Mouse (Mus musculus) neural tube, embryonic 13.5 days (tissue): ENCODE results near the gene AI661453. TPM values are rescaled to one million over a fixed set of nuclear protein-coding genes. Genes with fewer than 3 reads are reported as not detected.

Source experiments
- ATAC-seq: fragments of 200-750 bp; cut with Nextera tagmentation; 2 replicates; pipeline ENCODE4 v1.8.0; 2017; ENCODE audit warnings: low read depth, mild to moderate bottlenecking, moderate TSS enrichment, moderate library complexity
- H3K27ac ChIP-seq: fragments of 300-500 bp; sonication (generic); replicated peaks from 2 replicates; pipeline ENCODE4 v1.5.1; 2015; ENCODE audit warnings: moderate library complexity, mild to moderate bottlenecking, inconsistent platforms
- H3K27me3 ChIP-seq: fragments of 300-500 bp; sonication (generic); 2 replicates; pipeline ENCODE4 v1.6.1; 2015; ENCODE audit warnings: mild to moderate bottlenecking, inconsistent platforms
- H3K36me3 ChIP-seq: fragments of 300-500 bp; sonication (generic); 2 replicates; pipeline ENCODE4 v1.6.1; 2015; ENCODE audit warnings: mild to moderate bottlenecking, inconsistent platforms
- H3K4me1 ChIP-seq: fragments of 300-500 bp; sonication (generic); replicated peaks from 2 replicates; pipeline ENCODE4 v1.6.1; 2015; ENCODE audit warnings: inconsistent platforms
- H3K4me2 ChIP-seq: fragments of 300-500 bp; sonication (generic); 2 replicates; pipeline ENCODE4 v1.6.1; 2015; ENCODE audit warnings: inconsistent platforms, mild to moderate bottlenecking, moderate library complexity
- H3K4me3 ChIP-seq: fragments of 300-500 bp; sonication (generic); 2 replicates; pipeline ENCODE4 v1.5.1; 2015; ENCODE audit warnings: mild to moderate bottlenecking, inconsistent platforms
- H3K9ac ChIP-seq: fragments of 300-500 bp; sonication (generic); 2 replicates; pipeline ENCODE4 v1.6.1; 2015; ENCODE audit warnings: moderate library complexity, mild to moderate bottlenecking, inconsistent platforms
- H3K9me3 ChIP-seq: fragments of 300-500 bp; sonication (generic); 2 replicates; pipeline ENCODE4 v1.6.1; 2016; ENCODE audit warnings: inconsistent platforms
- WGBS: fragments of 180-500 bp; shearing (Covaris S2); methylation state at CpG from one replicate; pipeline ENCODE4 v1.1.7; 2015; 5-methylcytosine and 5-hydroxymethylcytosine counted together
- polyA plus RNA-seq: library from polyadenylated mRNA; unstranded; fragments of >200 nt; fragmentation: Nextera tagmentation; extraction: Ambion mirVana; gene quantifications from 2 replicates; pipeline ENCODE4 v1.2.1, GENCODE M21; 2015

The AI661453 gene
- polyA plus RNA-seq, 1 experiment from 2014 or later: 0.20 TPM

- Histone ChIP-seq H3K9me3 (no peaks in the 10 kb centered on the region), H3K9ac (no peak overlapping the region), H3K27me3 (0 out of 2 replicates have a peak, but pooled peaks cover 9% of the 10 kb centered on the region), H3K4me1 (no peaks in the 10 kb centered on the region), H3K27ac (no peak overlapping the region), H3K36me3 (no peaks in the 10 kb centered on the region), H3K4me3 (no peak overlapping the region), H3K4me2 (no peak overlapping the region)
- no peak for ATAC-seq
- 86% methylated on average over 3 of the region's 3 CpGs for WGBS
These were observed 23.0 kb downstream of the AI661453 start for GRCm38 (mm10) chr17:47459341-47459919.

- Histone ChIP-seq H3K27me3 (peaks cover 26% of the 10 kb centered on the region), H3K36me3 (no peaks in the 10 kb centered on the region), H3K27ac (no peak overlapping the region), H3K4me2 (no peak overlapping the region), H3K4me1 (no peaks in the 10 kb centered on the region), H3K4me3 (no peak overlapping the region), H3K9ac (no peak overlapping the region), H3K9me3 (no peaks in the 10 kb centered on the region)
- no peak for ATAC-seq
- 86% methylated on average over 3 of the region's 3 CpGs for WGBS
These were observed 25.3 kb downstream of the AI661453 start for GRCm38 (mm10) chr17:47461688-47462087.

- no peaks in the 10 kb centered on the region for H3K9me3 ChIP-seq
- 82% methylated on average over 7 of the region's 7 CpGs for WGBS
These were observed 25.8 kb downstream of the AI661453 start for GRCm38 (mm10) chr17:47462209-47462608.

GRCm38 (mm10) chr17:47462728-47463388 is 26.4 kb downstream of the AI661453 start:
- Histone ChIP-seq H3K36me3 (no peaks in the 10 kb centered on the region), H3K9ac (no peak overlapping the region), H3K4me2 (no peak overlapping the region), H3K4me3 (no peak overlapping the region), H3K27me3 (peaks cover 37% of the 10 kb centered on the region), H3K27ac (no peak overlapping the region), H3K9me3 (no peaks in the 10 kb centered on the region), H3K4me1 (0 out of 2 replicates have a peak, but pooled peaks cover 2% of the 10 kb centered on the region)
- ATAC-seq: no peak
- 48% methylated on average over 9 of the region's 9 CpGs for WGBS

More at GRCm38 (mm10) chr17:47462209-47462608, 25.8 kb downstream of the AI661453 start:
- Histone ChIP-seq H3K9ac (no peak overlapping the region), H3K27ac (no peak overlapping the region), H3K4me1 (no peaks in the 10 kb centered on the region), H3K36me3 (no peaks in the 10 kb centered on the region), H3K4me2 (no peak overlapping the region), H3K4me3 (no peak overlapping the region), H3K27me3 (peaks cover 31% of the 10 kb centered on the region)
- no peak for ATAC-seq

- Histone ChIP-seq H3K4me2 (no peak overlapping the region), H3K27me3 (peaks cover 52% of the 10 kb centered on the region)
- no peak for ATAC-seq
These were observed 28.0 kb downstream of the AI661453 start for GRCm38 (mm10) chr17:47464248-47464965.

GRCm38 (mm10) chr17:47465016-47465415 is 28.6 kb downstream of the AI661453 start:
- Histone ChIP-seq H3K36me3 (no peaks in the 10 kb centered on the region), H3K9ac (no peak overlapping the region), H3K27me3 (peaks cover 58% of the 10 kb centered on the region), H3K9me3 (no peaks in the 10 kb centered on the region), H3K27ac (no peak overlapping the region), H3K4me1 (0 out of 2 replicates have a peak, but pooled peaks cover 9% of the 10 kb centered on the region), H3K4me3 (no peak overlapping the region), H3K4me2 (no peak overlapping the region)
- 85% methylated on average over 11 of the region's 11 CpGs for WGBS
- ATAC-seq: no peak

More at GRCm38 (mm10) chr17:47464248-47464965, 28.0 kb downstream of the AI661453 start:
- WGBS: 49% methylated on average over 12 of the region's 12 CpGs
- Histone ChIP-seq H3K27ac (no peak overlapping the region), H3K36me3 (no peaks in the 10 kb centered on the region), H3K9me3 (no peaks in the 10 kb centered on the region), H3K4me3 (no peak overlapping the region), H3K4me1 (0 out of 2 replicates have a peak, but pooled peaks cover 9% of the 10 kb centered on the region), H3K9ac (no peak overlapping the region)

- peaks cover 19% of the 10 kb centered on the region for H3K4me1 ChIP-seq
- no peak overlapping the region for H3K4me2 ChIP-seq
- no peak overlapping the region for H3K27ac ChIP-seq
- WGBS: 31% methylated on average over 9 of the region's 9 CpGs
- no peaks in the 10 kb centered on the region for H3K36me3 ChIP-seq
- ATAC-seq: no peak
- no peak overlapping the region for H3K9ac ChIP-seq
- H3K4me3 ChIP-seq: no peak overlapping the region
- peaks cover 57% of the 10 kb centered on the region for H3K27me3 ChIP-seq
- H3K9me3 ChIP-seq: no peaks in the 10 kb centered on the region
These were observed 29.9 kb downstream of the AI661453 start for GRCm38 (mm10) chr17:47466284-47466683.

GRCm38 (mm10) chr17:47467659-47468058 is 31.2 kb downstream of the AI661453 start:
- no peak overlapping the region for H3K27ac ChIP-seq
- no peak overlapping the region for H3K9ac ChIP-seq
- no peak for ATAC-seq
- 62% methylated on average over 11 of the region's 11 CpGs for WGBS
- H3K4me2 ChIP-seq: no peak overlapping the region
- H3K27me3 ChIP-seq: peaks cover 57% of the 10 kb centered on the region
- H3K4me1 ChIP-seq: peaks cover 19% of the 10 kb centered on the region
- H3K4me3 ChIP-seq: no peak overlapping the region
- no peaks in the 10 kb centered on the region for H3K36me3 ChIP-seq
- no peaks in the 10 kb centered on the region for H3K9me3 ChIP-seq

- Histone ChIP-seq H3K27me3 (peaks cover 57% of the 10 kb centered on the region), H3K27ac (no peak overlapping the region), H3K9me3 (no peaks in the 10 kb centered on the region), H3K9ac (no peak overlapping the region), H3K4me3 (peak overlapping the region; percentile 14), H3K4me1 (peaks cover 19% of the 10 kb centered on the region), H3K36me3 (no peaks in the 10 kb centered on the region), H3K4me2 (peak overlapping the region; percentile 35)
- WGBS: 16% methylated on average over 14 of the region's 14 CpGs
- ATAC-seq: no peak
These were observed 31.6 kb downstream of the AI661453 start for GRCm38 (mm10) chr17:47468063-47468462.

GRCm38 (mm10) chr17:47468466-47468865 is 32.1 kb downstream of the AI661453 start:
- 4% methylated on average over 34 of the region's 34 CpGs for WGBS

GRCm38 (mm10) chr17:47469642-47470041 is 33.2 kb downstream of the AI661453 start:
- Histone ChIP-seq H3K4me2 (no peak overlapping the region), H3K4me1 (peaks cover 19% of the 10 kb centered on the region), H3K9me3 (no peaks in the 10 kb centered on the region), H3K27ac (no peak overlapping the region), H3K27me3 (peaks cover 51% of the 10 kb centered on the region), H3K36me3 (no peaks in the 10 kb centered on the region), H3K4me3 (no peak overlapping the region), H3K9ac (no peak overlapping the region)
- no peak for ATAC-seq
- 83% methylated on average over 4 of the region's 4 CpGs for WGBS

More at GRCm38 (mm10) chr17:47468466-47468865, 32.1 kb downstream of the AI661453 start:
- Histone ChIP-seq H3K4me2 (peak overlapping the region; percentile 35), H3K9me3 (no peaks in the 10 kb centered on the region), H3K9ac (0 out of 2 replicates have a peak overlapping the region, but pooled peaks have one; percentile 31), H3K4me3 (peak overlapping the region; percentile 14), H3K36me3 (no peaks in the 10 kb centered on the region), H3K27ac (no peak overlapping the region), H3K4me1 (peaks cover 19% of the 10 kb centered on the region), H3K27me3 (peaks cover 57% of the 10 kb centered on the region)
- no peak for ATAC-seq

- no peak overlapping the region for H3K27ac ChIP-seq
- H3K36me3 ChIP-seq: no peaks in the 10 kb centered on the region
- no peak for ATAC-seq
- H3K4me1 ChIP-seq: peaks cover 19% of the 10 kb centered on the region
- peaks cover 46% of the 10 kb centered on the region for H3K27me3 ChIP-seq
- WGBS: 95% methylated on average over 4 of the region's 4 CpGs
- H3K4me2 ChIP-seq: no peak overlapping the region
- H3K9me3 ChIP-seq: no peaks in the 10 kb centered on the region
- H3K9ac ChIP-seq: no peak overlapping the region
- no peak overlapping the region for H3K4me3 ChIP-seq
These were observed 33.7 kb downstream of the AI661453 start for GRCm38 (mm10) chr17:47470121-47470520.
